Mouse (Mus musculus) CH12.LX (cell line): Measurements from ENCODE around the gene Zbtb17.

Experiments
- CHD2 ChIP-seq: IDR thresholded peaks from 2 replicates; pipeline ENCODE4 v1.6.1; 2011; ENCODE audit warnings: low read length, improper control_type of control experiment
- CTCF ChIP-seq, 2 experiments: IDR thresholded peaks in 1 of 2; conservative IDR thresholded peaks in 1 of 2; 2 replicates each; pipeline ENCODE4 v1.5.1; 2011 to 2012; ENCODE audit warnings: low read depth in 2 of 2, low read length in 2 of 2, improper control_type of control experiment in 1 of 2, inconsistent platforms in 1 of 2, mild to moderate bottlenecking in 1 of 2, moderate library complexity in 1 of 2
- E2F4 ChIP-seq: IDR thresholded peaks from 2 replicates; pipeline ENCODE4 v1.6.1; 2011; ENCODE audit warnings: low read depth, low read length, improper control_type of control experiment; ENCODE audit not compliant: insufficient replicate concordance
- ETS1 ChIP-seq: conservative IDR thresholded peaks from 2 replicates; pipeline ENCODE4 v1.6.1; 2012; ENCODE audit warnings: low read depth, mild to moderate bottlenecking, inconsistent platforms, low read length, improper control_type of control experiment, moderate library complexity
- JUN ChIP-seq: IDR thresholded peaks from 2 replicates; pipeline ENCODE4 v1.6.1; 2011; ENCODE audit warnings: low read depth, mild to moderate bottlenecking, low read length, improper control_type of control experiment, moderate library complexity; ENCODE audit not compliant: insufficient read depth
- KAT2A ChIP-seq: IDR thresholded peaks from 2 replicates; pipeline ENCODE4 v1.6.1; 2012; ENCODE audit warnings: low read length, improper control_type of control experiment, inconsistent platforms; ENCODE audit not compliant: insufficient replicate concordance
- MAFK ChIP-seq: IDR thresholded peaks from 2 replicates; pipeline ENCODE4 v1.6.1; 2011; ENCODE audit warnings: low read length, improper control_type of control experiment; ENCODE audit not compliant: insufficient replicate concordance
- MAX ChIP-seq: IDR thresholded peaks from 2 replicates; pipeline ENCODE4 v1.6.1; 2011; ENCODE audit warnings: low read length, improper control_type of control experiment
- NRF1 ChIP-seq: IDR thresholded peaks from 2 replicates; pipeline ENCODE4 v1.6.1; 2014; ENCODE audit warnings: low read depth, mild to moderate bottlenecking, inconsistent platforms, low read length, improper control_type of control experiment, moderate library complexity
- PAX5 ChIP-seq: IDR thresholded peaks from 2 replicates; pipeline ENCODE4 v1.6.1; 2012; ENCODE audit warnings: low read length, inconsistent platforms, mixed read lengths
- POLR2A ChIP-seq: IDR thresholded peaks from 2 replicates; pipeline ENCODE4 v1.6.1; 2011; ENCODE audit warnings: low read depth, mild to moderate bottlenecking, improper control_type of control experiment, low read length
- USF1 ChIP-seq: IDR thresholded peaks from 2 replicates; pipeline ENCODE4 v1.6.1; 2014; ENCODE audit warnings: low read depth, mild to moderate bottlenecking, inconsistent platforms, low read length, improper control_type of control experiment
- ZC3H11A ChIP-seq: IDR thresholded peaks from 2 replicates; pipeline ENCODE4 v1.6.1; 2012; ENCODE audit warnings: low read depth, mild to moderate bottlenecking, inconsistent platforms, low read length, improper control_type of control experiment

DNA sequence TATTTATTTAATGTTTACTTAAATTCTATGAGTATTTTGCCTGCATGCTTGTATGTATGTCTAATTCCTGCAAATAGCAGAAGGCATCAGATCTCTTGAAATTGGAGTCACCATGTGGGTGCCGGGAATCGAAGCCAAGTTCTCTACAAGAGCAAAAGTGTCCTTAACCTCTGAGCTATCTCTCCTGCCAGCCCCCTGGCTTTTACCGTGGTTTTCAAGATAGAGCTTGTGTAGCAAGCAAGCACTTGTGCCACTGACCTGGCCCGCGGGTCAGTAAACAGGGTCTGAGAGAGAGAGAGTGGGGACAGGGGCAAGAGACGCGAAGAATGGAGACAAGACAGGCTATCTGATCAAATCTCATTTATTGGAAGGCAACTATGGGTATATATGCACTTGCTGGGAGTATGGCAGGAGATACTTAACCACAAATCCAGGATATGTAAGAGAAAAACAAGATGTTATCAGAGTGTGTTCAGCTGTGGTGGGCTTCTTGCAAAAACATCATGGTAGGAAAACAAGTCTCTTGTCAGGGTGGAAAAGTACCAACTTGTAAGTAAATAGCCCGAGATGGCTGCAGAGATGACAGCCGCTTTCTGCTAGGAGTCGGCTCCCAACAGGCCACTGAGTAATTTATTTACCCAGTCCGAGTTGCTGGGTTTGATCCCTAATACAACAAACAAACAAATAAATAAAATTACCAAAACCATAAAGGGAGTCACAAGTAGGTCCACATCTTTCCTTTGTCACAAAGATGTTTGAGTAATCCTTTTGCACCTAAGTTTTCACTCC is 619 bp upstream of the Zbtb17 start:
- TF ChIP-seq MAX = no peak
- TF ChIP-seq PAX5 = no peak
- TF ChIP-seq NRF1 = no peak
- TF ChIP-seq POLR2A = no peak
- no peak for TF ChIP-seq CHD2
- no peak for TF ChIP-seq JUN
- TF ChIP-seq CTCF (conservative IDR thresholded peaks at IDR 0.05 in 1 of 2, IDR thresholded peaks at IDR 0.05 in 1 of 2; ENCODE audit: low read depth in 2 of 2, low read length in 2 of 2) = no peak
- TF ChIP-seq KAT2A = no peak
- TF ChIP-seq MAFK = no peak
- TF ChIP-seq USF1 = no peak
- TF ChIP-seq ETS1 = no peak
- TF ChIP-seq E2F4 = no peak
- TF ChIP-seq ZC3H11A = no peak
